Mouse (Mus musculus) CD4-positive helper T cell, adult 2 months (primary cell): ENCODE measurements at regions not wholly inside any gene's neighbourhood (a gene's known extent, or its start where the extent isn't known, plus 50 kb on each side); places are given as distances from the start of the nearest gene placed in this dataset.

Experiments used
- DNase-seq: peaks from one replicate; pipeline ENCODE4 v3.0.0-alpha.2; 2012; ENCODE audit warnings: low read depth, missing footprints, low spot score

- DNase-seq, result no peak
Measured at GRCm38 (mm10) chr15:86721131-86721530, 506.9 kb downstream of the Tbc1d22a start.

GRCm38 (mm10) chr15:86737945-86738344, 523.7 kb downstream of the Tbc1d22a start:
- DNase-seq, result no peak

GRCm38 (mm10) chr15:86738356-86738755, 524.1 kb downstream of the Tbc1d22a start:
- no peak for DNase-seq

- no peak for DNase-seq
Measured at GRCm38 (mm10) chr15:86738776-86739175, 524.5 kb downstream of the Tbc1d22a start.

- no peak for DNase-seq
Measured at GRCm38 (mm10) chr15:86751436-86752136, 537.3 kb downstream of the Tbc1d22a start.

GRCm38 (mm10) chr15:86763581-86764375, 549.5 kb downstream of the Tbc1d22a start:
- DNase-seq, result no peak

- no peak for DNase-seq
Measured at GRCm38 (mm10) chr15:86767623-86768022, 553.4 kb downstream of the Tbc1d22a start.

GRCm38 (mm10) chr15:86773041-86773440, 558.8 kb downstream of the Tbc1d22a start:
- no peak for DNase-seq

GRCm38 (mm10) chr15:86777998-86778397, 563.7 kb downstream of the Tbc1d22a start:
- DNase-seq, result no peak

- DNase-seq, result no peak
Measured at GRCm38 (mm10) chr15:86781160-86781559, 566.9 kb downstream of the Tbc1d22a start.

GRCm38 (mm10) chr15:86794716-86795115, 580.5 kb downstream of the Tbc1d22a start:
- no peak for DNase-seq

- DNase-seq, result no peak
Measured at GRCm38 (mm10) chr15:86798474-86799178, 584.4 kb downstream of the Tbc1d22a start.

- no peak for DNase-seq
Measured at GRCm38 (mm10) chr15:86807296-86808080, 593.2 kb downstream of the Tbc1d22a start.

- DNase-seq, result no peak
Measured at GRCm38 (mm10) chr15:86811821-86812220, 597.6 kb downstream of the Tbc1d22a start.

- DNase-seq, result no peak
Measured at GRCm38 (mm10) chr15:86814808-86815421, 600.7 kb downstream of the Tbc1d22a start.

GRCm38 (mm10) chr15:86835996-86836395, 621.7 kb downstream of the Tbc1d22a start:
- DNase-seq, result no peak

GRCm38 (mm10) chr15:86852161-86852870, 638.1 kb downstream of the Tbc1d22a start:
- no peak for DNase-seq

- DNase-seq, result no peak
Measured at GRCm38 (mm10) chr15:86858356-86858906, 644.2 kb downstream of the Tbc1d22a start.

GRCm38 (mm10) chr15:86875721-86876309, 661.6 kb downstream of the Tbc1d22a start:
- DNase-seq, result no peak

GRCm38 (mm10) chr15:86896974-86897373, 647.1 kb upstream of the Fam19a5 start:
- DNase-seq, result no peak
